In genomic region chr1:181143609-181143949, GRCm38 (mm10) we compare ENCODE assay signal across 8 mouse cellular contexts. TPM values are rescaled to one million over a fixed set of nuclear protein-coding genes. Genes with fewer than 3 reads are reported as not detected.
DNase-seq lines count a peak whose midpoint lies in the region; ATAC-seq and TF ChIP-seq lines count a peak whose summit lies in the region.

No protein-coding gene starts in this region.

- H3K9ac ChIP-seq in kidney, postnatal 0 days (ENCODE audit: low read depth, low read length) = peak overlapping the region; percentile 70
- peak overlapping the region; percentile 61 for H3K9ac ChIP-seq in intestine, embryonic 14.5 days (ENCODE audit: low read length)
- peak overlapping the region; percentile 76 for H3K9ac ChIP-seq in midbrain, postnatal 0 days (replicated peaks; ENCODE audit: low read length, poor library complexity, severe bottlenecking)

- H3K4me1 ChIP-seq in kidney, postnatal 0 days (replicated peaks; ENCODE audit: insufficient read depth, low read length) = peaks cover 8% of the 10 kb centered on the region; the same call in 1 of the 2 replicates
- peaks cover 24% of the 10 kb centered on the region for H3K4me1 ChIP-seq in embryonic facial prominence, embryonic 10.5 days
- H3K4me1 ChIP-seq in intestine, embryonic 14.5 days (replicated peaks; ENCODE audit: control insufficient read depth, insufficient read depth, low read length) = peaks cover 14% of the 10 kb centered on the region; the same call in 1 of the 2 replicates
- H3K4me1 ChIP-seq in midbrain, postnatal 0 days (ENCODE audit: insufficient read depth, low read length) = 0 out of 2 replicates have a peak, but pooled peaks cover 3% of the 10 kb centered on the region

- no peak for TF ChIP-seq CTCF in kidney, postnatal 0 days (IDR thresholded peaks at IDR 0.05; ENCODE audit: low read depth)
- no peak for TF ChIP-seq CTCF in midbrain, postnatal 0 days (IDR thresholded peaks at IDR 0.05)

- peak overlapping the region; percentile 92 for H3K27ac ChIP-seq in kidney, postnatal 0 days
- peak overlapping the region; percentile 88 for H3K27ac ChIP-seq in embryonic facial prominence, embryonic 10.5 days (replicated peaks)
- peak overlapping the region; percentile 66; the same call in 1 of the 2 replicates for H3K27ac ChIP-seq in intestine, embryonic 14.5 days (ENCODE audit: low read depth)
- peak overlapping the region; percentile 72 for H3K27ac ChIP-seq in midbrain, postnatal 0 days (ENCODE audit: low read depth, low read length)

- H3K36me3 ChIP-seq in kidney, postnatal 0 days (ENCODE audit: insufficient read depth, low read length) = peaks cover 8% of the 10 kb centered on the region
- H3K36me3 ChIP-seq in embryonic facial prominence, embryonic 10.5 days (replicated peaks) = peaks cover 36% of the 10 kb centered on the region
- peaks cover 35% of the 10 kb centered on the region for H3K36me3 ChIP-seq in intestine, embryonic 14.5 days (ENCODE audit: control insufficient read depth, insufficient read depth, low read length)
- H3K36me3 ChIP-seq in midbrain, postnatal 0 days (ENCODE audit: insufficient read depth, low read length) = peaks cover 7% of the 10 kb centered on the region; the same call in 1 of the 2 replicates

- peak overlapping the region; percentile 86 for H3K4me2 ChIP-seq in kidney, postnatal 0 days (ENCODE audit: low read length)
- H3K4me2 ChIP-seq in intestine, embryonic 14.5 days (ENCODE audit: low read length) = peak overlapping the region; percentile 56
- H3K4me2 ChIP-seq in midbrain, postnatal 0 days (ENCODE audit: low read depth, low read length, poor library complexity, severe bottlenecking) = peak overlapping the region; percentile 64

- no peaks in the 10 kb centered on the region for H3K27me3 ChIP-seq in kidney, postnatal 0 days (ENCODE audit: insufficient read depth, low read length)
- H3K27me3 ChIP-seq in embryonic facial prominence, embryonic 10.5 days (replicated peaks; ENCODE audit: low read depth, poor library complexity, severe bottlenecking) = no peaks in the 10 kb centered on the region
- H3K27me3 ChIP-seq in intestine, embryonic 14.5 days (replicated peaks; ENCODE audit: control insufficient read depth, insufficient read depth, low read length) = no peaks in the 10 kb centered on the region
- no peaks in the 10 kb centered on the region for H3K27me3 ChIP-seq in midbrain, postnatal 0 days (ENCODE audit: insufficient read depth, low read length)

- peak; percentile 40; the same call in 1 of the 2 replicates for ATAC-seq in kidney, postnatal 0 days (replicated peaks; ENCODE audit: low FRiP score, low read depth)
- ATAC-seq in intestine, embryonic 14.5 days (replicated peaks; ENCODE audit: low FRiP score, low TSS enrichment, low read depth) = peak; percentile 59
- ATAC-seq in midbrain, postnatal 0 days (ENCODE audit: low FRiP score) = peak; percentile 59

- peak overlapping the region; percentile 68 for H3K4me3 ChIP-seq in kidney, postnatal 0 days (replicated peaks; ENCODE audit: low read depth, low read length)
- H3K4me3 ChIP-seq in embryonic facial prominence, embryonic 10.5 days = peak overlapping the region; percentile 79
- H3K4me3 ChIP-seq in intestine, embryonic 14.5 days (ENCODE audit: low read depth, low read length) = peak overlapping the region; percentile 78
- H3K4me3 ChIP-seq in midbrain, postnatal 0 days (ENCODE audit: low read depth, low read length) = peak overlapping the region; percentile 78

- no peak for DNase-seq in kidney, postnatal 0 days (ENCODE audit: low spot score)
- DNase-seq in kidney, postnatal 4 days = no peak
- no peak for DNase-seq in embryonic facial prominence, embryonic 10.5 days (ENCODE audit: low spot score)
- no peak for DNase-seq in intestine, embryonic 14.5 days (ENCODE audit: low spot score)
- DNase-seq in midbrain, postnatal 0 days (ENCODE audit: low spot score) = no peak
- no peak for DNase-seq in left cerebral cortex, postnatal 25 days (ENCODE audit: low spot score in 2 of 2)
- DNase-seq in right cerebral cortex, adult 18-20 months = no peak
- DNase-seq in thymus, postnatal 4 days = no peak

- intact Hi-C loops in left cerebral cortex, postnatal 25 days (cut with DNase I) = no loop called here

- WGBS in kidney, postnatal 0 days = under 1% methylated on average over 12 of the region's 12 CpGs
- whole genome bisulfite sequencing in embryonic facial prominence, embryonic 10.5 days = under 1% methylated on average over 12 of the region's 12 CpGs
- 0% methylated on average over 12 of the region's 12 CpGs for WGBS in intestine, embryonic 14.5 days
- WGBS in midbrain, postnatal 0 days = under 1% methylated on average over 12 of the region's 12 CpGs

- no peaks in the 10 kb centered on the region for H3K9me3 ChIP-seq in kidney, postnatal 0 days (replicated peaks; ENCODE audit: low read length)
- no peaks in the 10 kb centered on the region for H3K9me3 ChIP-seq in embryonic facial prominence, embryonic 10.5 days
- H3K9me3 ChIP-seq in intestine, embryonic 14.5 days (ENCODE audit: control insufficient read depth, low read length) = no peaks in the 10 kb centered on the region
- no peaks in the 10 kb centered on the region for H3K9me3 ChIP-seq in midbrain, postnatal 0 days (ENCODE audit: low read length)

RNA-seq across cellular contexts. Expression of gene Nvl, which starts 0.4 kb away (rescaled TPM):
- polyA plus RNA-seq in kidney, postnatal 0 days (2015; fragmentation: Nextera tagmentation; extraction: Ambion mirVana) = 20.3 and 20.4 TPM in 2 replicates
- polyA plus RNA-seq in embryonic facial prominence, embryonic 10.5 days (2016; fragmentation: Nextera tagmentation; extraction: Ambion mirVana) = 45.2 and 49.5 TPM in 2 replicates
- 35.3 and 39.1 TPM in 2 replicates for polyA plus RNA-seq in intestine, embryonic 14.5 days (2014; fragmentation: Nextera tagmentation; extraction: Ambion mirVana)
- 25.6 and 36.3 TPM in 2 replicates for total RNA-seq in midbrain, postnatal 0 days (2014; rRNA removed)
- 29.4 and 32.7 TPM in 2 replicates for polyA plus RNA-seq in midbrain, postnatal 0 days (2015; fragmentation: Nextera tagmentation; extraction: Ambion mirVana)
- 10 to 100 TPM; 28.6 to 35.7 TPM for total RNA-seq in left cerebral cortex, postnatal 25 days (2021)

RNA-seq across cellular contexts. Expression of gene Cnih4, which starts 0.9 kb away (rescaled TPM):
- 121 and 123 TPM in 2 replicates for polyA plus RNA-seq in kidney, postnatal 0 days (2015; fragmentation: Nextera tagmentation; extraction: Ambion mirVana)
- polyA plus RNA-seq in embryonic facial prominence, embryonic 10.5 days (2016; fragmentation: Nextera tagmentation; extraction: Ambion mirVana) = 111 and 121 TPM in 2 replicates
- polyA plus RNA-seq in intestine, embryonic 14.5 days (2014; fragmentation: Nextera tagmentation; extraction: Ambion mirVana) = 141 and 144 TPM in 2 replicates
- total RNA-seq in midbrain, postnatal 0 days (2014; rRNA removed) = 11.9 and 17.4 TPM in 2 replicates
- polyA plus RNA-seq in midbrain, postnatal 0 days (2015; fragmentation: Nextera tagmentation; extraction: Ambion mirVana) = 43.1 and 45.7 TPM in 2 replicates
- 10 to 100 TPM; 26.8 to 27.9 TPM for total RNA-seq in left cerebral cortex, postnatal 25 days (2021)
